Mouse (Mus musculus) gastrocnemius, adult 8-10 months (tissue): ENCODE results near the gene Ephb2. TPM values are rescaled to one million over a fixed set of nuclear protein-coding genes. Genes with fewer than 3 reads are reported as not detected.
A peak's percentile ranks its signal among the peaks of the same experiment; 100 is the strongest.

Experiments used
- DNase-seq, 2 experiments: peaks; one replicate each; pipeline ENCODE4 v3.0.0; 2022; ENCODE audit warnings: low spot score in 2 of 2
- total RNA-seq, 4 experiments: library from RNA; stranded (reverse); gene quantifications; 2 replicates each; pipeline ENCODE4 v1.2.4; 2022

The Ephb2 gene
- total RNA-seq, 4 experiments from 2014 or later, result 0.24 to 0.75 (median 0.56) TPM; not detected in 1

DNA sequence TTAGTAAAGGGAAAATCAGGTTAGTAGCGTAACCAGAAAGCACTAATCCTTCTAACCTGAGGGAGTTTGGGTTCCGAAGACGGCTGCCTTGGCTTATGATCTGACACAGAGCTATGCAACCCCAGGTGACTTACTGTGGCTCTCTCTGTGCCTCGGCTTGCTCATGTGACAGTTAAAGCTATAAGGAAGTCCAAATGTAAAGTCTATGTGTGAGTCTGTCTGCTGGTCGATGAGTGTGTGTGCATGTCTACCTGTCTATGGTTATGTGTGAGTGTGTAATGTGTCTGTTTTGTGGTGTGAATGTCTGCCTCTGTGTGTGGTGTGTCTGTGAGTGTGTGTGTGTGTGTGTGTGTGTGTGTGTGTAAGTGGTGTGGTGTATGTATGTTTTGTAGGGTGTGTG is 33.8 kb downstream of the Ephb2 start:
- no peak for DNase-seq

DNA sequence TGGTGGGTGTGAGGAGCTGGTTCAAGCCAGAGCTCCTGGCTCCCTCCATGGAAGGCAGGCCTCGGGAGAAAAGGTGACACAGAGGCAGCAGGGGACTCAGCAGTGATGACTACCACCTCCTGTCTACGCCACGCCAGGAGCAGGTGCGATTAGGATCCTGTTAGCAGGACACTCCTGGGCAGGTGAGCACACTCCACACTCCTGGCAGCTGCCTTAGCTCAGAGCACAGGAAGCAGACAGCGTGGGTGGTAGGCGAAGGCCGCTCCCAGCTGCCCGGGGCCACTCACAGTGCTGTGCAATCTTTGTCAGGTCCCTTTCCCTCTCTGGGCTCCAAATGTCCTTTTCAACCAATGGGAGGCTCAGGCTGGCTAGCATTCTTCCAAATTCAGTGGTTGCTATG is 34.3 kb downstream of the Ephb2 start:
- no peak for DNase-seq

DNA sequence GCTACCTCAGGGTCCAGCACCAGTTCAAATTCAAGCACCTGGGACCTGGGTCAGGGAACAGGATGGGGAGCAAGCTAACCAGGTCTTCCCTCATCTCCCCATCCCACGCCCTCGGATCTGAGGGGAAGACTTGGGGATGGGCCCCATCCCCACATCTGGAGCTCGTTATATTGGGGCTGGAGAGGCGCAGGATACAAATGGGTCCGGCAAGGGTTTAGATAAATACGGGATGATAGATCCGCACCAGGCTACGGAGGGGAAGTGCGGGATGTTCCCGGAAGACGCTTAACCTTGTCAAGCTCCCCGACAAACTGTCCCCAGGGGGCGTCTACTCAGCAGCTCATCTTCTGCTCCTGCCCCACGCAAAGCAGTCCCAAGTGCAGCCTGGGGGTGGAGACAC is 35.4 kb downstream of the Ephb2 start:
- no peak for DNase-seq

DNA sequence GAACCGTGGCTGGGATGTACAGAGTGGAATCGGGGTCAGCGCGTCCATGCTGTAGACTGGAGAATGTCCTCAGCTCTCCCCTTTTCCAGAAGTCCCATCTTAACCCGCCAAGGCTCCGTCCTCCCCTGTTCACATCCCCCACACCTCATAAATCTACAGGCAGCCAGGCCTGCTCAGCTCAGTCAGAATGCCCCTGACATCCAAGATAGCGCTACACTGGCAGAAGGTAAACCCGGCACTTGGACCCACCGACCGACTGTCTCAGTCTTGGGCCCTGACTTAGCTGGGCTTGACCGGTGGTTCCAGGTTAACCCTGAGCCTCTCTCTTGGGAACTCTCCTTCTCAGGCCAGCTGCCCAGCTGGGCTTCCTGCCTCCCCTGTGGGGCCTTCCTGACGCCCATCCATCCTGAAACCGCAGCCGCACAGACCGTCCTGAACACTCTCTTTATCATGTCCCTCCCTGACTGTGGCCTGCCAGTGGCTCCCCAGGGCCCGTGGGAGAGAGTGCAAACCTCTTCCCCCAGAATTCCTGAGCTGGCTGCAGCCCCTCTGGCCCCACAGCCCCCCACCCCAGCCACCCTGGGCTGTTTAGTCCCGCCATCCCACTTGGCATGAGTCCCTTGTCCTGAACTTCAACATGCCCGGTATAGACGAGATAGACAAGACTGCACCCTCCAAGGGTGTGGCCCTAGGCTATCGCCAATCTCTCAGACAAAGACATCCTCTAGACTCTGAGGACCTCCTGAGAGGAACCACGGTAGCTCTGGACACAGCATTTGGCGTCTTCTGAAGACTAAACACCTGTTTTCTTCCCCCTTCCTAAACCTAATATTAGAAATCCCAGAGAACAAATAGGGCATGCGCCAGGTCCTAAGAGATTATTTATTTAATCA is 37.9 kb downstream of the Ephb2 start:
- DNase-seq, result no peak

DNA sequence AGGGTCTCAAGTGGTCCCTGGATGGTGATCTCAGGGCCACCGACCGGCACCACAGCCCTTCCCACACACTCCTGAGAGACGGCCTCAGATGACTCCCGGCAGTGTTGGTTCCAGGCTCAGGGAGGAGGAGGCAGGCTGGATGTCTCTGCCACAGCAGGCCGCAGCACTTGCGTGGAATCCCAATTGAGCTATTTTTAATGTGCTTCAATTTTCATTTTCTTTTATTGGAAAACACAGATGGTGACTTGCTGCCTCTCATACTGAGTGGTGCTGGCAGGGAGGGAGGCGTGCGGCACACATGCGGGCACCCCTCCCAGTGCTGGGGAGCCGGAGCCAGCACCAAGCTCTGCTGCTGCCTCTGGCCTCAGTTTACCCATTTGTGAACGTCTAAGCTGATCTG is 42.5 kb downstream of the Ephb2 start:
- no peak for DNase-seq

DNA sequence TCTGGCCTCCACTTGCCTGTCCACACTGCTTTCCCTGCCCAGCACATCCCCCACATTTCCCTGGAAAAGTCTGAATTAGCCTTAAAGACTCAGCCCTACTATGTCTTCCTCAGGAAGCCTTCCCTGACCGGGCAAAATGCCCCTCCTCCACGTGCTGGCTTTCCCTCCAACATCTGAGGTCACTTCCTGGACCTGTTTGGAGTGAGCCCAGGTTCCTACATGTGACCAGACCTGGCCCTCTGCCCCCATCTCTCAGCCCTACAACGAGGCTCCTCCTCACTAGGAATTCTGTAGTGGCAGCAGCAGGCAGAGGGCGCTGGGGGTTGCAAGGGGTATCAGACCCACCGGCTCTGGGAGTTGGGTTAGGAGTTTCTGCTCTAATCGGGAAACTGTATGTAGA is 46.0 kb downstream of the Ephb2 start:
- DNase-seq, result no peak

DNA sequence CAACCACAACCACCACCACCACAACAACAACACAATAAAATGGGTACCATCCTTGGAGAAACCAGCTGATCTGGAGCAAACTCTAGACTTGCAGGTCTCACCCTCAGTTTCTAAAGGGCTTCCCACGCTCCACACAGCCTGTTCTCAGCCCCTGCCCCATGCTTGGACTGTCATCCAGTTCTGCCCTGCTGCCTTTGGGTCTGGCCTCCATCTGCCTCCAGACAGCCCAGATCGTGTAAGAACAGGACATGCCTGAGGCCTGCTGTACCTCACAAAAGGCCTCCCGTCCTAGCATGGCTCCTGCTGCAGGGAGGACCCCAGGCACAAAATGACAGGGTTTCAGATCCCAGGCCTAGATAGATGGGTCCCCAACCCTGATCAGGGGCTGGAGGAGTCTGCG is 48.4 kb downstream of the Ephb2 start:
- DNase-seq, result no peak

DNA sequence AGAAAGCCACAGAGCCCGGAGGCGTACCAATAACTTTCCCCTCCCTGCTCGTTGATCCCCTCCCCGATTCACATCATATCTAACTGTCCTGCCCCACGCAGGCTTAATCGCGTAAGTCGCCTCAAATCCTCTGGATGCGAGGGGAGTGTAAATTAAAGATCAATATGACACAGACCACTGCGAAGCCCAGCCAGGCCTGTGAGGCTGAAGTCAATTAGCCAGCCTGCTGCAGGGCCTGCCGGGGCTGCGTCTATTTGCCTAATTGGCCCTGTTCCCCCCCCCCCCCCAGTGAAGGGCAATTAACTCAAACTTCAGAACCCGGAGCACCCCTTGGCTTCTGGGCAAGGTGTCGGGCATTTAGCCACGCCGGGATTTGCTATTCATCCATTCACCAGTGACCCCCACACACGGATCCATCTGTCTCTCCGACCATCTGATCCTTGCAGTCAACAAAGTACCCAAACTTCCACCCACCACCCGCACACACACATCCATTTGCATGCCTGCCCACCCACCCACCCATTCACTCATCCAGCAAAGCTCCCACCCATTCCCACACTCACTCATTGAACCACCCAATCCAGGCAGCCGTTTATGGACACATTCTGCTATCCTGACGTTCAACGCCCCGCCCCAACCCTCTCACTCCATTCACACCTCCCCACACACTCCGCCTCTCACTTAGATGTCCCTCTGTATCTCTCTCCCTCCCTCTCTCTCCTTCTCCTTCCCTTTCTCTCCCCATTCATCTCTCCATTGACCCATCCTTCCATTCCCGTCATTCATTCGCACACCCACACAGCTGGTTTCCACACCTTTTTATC is 49.1 kb downstream of the Ephb2 start:
- no peak for DNase-seq

DNA sequence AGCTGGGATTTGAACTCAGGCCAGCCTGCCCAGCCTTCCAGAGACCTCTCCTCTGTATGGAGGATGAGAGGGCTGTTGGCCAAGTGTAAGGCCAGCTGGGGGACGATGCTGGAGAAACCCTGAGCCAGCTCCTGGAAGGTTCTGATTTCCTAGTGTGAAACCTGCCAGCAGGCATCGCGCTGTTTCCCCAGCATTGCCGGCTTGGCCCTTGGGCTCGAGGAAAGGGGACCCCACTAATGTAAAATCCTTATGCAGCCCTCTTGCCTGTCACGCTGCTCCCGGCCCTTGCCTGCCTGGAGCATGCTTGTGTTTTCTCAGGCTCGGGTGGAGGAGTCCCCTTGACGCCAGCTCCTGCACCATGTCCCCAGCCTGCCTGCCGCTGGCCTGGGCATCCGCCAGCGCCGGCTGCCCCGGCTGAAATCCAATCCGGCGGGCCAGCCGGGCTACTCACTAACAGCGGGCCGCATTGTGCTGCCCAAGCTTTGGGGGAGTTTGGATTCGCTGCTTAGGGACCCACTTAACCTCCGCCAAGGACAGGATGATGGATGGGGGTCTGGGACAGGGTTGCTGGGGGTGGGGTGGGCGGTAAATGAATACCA is 52.1 kb downstream of the Ephb2 start:
- DNase-seq, result peak; percentile 44 to 65

DNA sequence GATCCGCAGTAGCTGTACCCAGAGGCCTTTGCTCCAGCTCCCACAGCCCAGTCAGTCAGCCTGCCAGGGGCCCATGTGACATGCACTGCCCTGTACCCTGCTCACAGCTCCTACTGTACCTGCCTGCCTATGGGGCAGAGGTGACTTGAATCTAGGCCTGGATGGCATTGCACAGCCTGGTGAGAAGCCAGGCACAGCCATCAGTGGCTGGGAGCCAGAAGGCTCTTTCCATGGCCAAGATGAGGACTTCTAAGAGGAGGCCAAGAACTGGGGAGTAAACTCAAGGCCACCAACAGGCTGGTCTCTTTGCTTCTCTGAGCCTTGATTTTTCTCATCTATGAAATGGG is 53.2 kb downstream of the Ephb2 start:
- no peak for DNase-seq

DNA sequence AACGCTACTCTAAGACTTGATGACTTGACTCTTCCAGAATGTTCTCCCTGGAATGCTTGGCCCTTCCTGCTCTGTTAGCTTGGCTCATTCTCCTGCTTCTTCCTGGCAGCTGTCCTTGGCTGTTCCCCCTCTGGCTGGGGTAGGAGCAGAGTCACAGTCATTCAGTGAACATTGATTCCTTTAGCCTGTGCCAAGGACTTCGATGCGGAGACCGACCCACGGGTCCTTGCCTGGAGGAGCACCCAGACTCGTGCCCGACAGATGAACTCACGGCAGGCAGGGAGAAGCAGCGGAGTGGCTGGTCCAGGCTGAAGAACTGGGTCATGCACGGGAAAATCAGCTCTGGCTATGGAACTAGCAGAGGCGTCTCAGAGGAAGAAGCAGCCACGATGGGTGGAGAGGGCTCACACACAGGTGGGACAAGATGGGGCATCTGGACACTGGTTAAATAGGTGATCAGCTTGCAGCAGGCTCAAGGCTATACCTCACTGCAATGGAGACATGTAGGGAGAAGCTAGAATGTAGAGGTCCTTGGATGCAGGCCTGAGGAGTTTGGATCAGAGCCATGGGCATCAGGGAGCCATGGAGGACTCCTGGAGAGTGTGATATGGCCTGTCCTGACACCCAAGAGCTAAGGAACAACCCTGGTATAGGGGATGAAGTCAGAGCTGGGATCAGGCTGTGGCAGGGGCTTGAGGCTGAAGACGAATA is 53.8 kb downstream of the Ephb2 start:
- DNase-seq, result peak; percentile 59 to 66

DNA sequence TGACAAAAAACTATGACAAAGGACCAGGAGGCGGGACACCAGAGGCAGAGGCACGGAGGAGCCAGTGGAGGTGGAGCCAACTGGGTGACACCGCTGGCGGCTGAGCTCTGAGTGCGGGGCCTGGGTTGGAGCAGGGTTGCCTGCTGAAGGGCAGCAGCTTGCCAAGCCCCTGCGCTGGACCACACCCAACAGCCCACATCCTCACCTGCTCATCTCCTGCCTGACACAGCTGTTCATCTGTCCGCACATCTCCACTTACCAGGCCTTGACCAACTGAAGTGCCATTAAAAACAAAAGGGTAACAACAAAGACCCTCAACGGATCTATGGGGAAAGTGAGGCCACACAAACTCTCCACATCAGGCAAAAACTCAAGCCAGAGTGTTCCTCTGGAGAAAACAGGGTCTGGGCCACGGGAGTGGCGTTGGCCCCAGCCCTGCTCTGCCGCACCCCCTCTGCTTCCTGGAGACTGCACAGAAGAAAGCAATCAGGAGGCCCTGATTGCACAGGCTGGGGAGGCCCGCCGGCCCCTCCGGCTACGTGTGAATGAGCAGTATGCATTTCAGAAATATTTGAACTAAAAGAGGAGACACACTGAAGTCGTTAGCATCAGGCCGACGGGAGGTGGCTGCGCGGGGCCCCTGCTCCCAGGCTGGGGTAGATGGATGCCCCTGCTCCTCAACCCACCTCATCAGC is 55.4 kb downstream of the Ephb2 start:
- no peak for DNase-seq

DNA sequence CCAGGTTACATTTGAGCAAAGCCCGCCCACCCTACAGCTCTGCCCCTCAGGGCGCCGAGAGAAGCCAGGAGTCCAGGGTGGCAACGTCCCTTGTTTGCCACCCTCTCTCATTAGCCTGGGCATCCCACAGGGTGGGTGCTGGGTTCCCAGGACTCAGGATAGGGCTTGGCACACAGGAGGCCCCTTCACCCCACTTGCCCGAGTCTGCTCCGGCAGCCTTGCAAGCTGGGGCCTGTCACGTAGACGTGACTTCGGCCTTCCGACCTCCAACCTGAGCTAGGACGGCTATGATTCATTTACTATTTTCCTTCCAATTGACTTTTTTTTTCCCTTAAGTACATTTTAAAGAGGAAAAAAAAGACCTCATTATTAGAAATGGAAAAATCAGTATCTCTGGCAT is 56.6 kb downstream of the Ephb2 start:
- DNase-seq, result no peak

DNA sequence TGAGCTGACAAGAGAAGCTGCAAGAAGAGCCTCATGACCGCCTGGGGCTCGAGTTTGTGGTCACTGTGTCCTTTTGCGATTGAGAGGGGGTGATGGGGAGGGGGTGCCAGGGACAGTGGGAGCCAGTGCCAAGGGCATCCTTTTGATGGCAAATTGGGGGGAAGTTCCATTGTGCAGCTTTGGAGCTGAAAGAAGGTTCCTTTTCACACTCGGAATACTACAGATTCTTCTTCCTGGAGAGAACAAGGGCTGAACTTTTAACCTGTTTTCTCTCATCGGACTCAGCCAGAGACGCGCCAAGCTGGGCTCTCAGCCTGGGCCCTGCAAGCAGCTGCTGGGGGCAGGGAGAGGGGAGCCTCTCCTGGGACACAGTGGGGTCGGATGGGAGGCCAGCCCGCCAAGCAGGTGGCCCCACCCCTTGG is 59.3 kb downstream of the Ephb2 start:
- peak in 1 of 2 experiments; percentile 36 for DNase-seq

DNA sequence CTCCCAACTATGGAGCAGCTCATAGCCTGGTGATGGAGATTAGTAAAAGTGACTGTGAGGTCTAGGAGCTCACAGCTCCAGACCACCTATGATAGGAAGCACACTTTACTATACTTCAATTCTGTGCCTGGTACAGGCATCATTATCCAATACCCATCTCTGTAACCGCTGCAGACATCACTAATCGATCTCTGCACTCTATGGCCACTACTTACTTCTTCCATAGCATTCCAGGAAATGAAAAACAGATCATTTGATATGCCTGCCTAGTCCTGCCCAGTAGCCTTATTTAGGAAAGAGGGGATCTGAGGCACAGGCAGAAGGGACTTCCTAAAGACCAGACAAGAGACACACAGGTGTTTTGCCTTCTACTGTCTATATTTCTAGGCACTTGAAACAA is 59.9 kb downstream of the Ephb2 start:
- DNase-seq, result no peak

DNA sequence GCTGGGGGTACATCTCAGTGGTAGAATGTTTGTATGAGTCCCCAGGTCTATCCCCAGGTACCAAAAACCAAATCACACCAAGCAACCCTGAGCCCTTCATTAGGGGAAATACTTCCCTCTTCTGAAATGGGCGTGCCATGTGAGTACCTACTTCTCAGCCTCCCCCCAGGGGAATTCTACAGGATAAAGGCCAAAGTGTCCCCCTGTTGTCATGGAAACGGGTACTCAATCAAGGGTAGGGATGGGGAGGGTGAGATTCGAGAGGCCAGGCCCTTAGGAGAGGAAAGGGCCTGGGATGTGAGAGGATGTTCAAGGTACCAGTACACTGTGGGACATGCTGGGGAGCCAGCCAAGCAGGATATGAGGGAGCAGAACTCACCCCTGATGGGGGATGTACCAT is 61.6 kb downstream of the Ephb2 start:
- DNase-seq, result no peak

DNA sequence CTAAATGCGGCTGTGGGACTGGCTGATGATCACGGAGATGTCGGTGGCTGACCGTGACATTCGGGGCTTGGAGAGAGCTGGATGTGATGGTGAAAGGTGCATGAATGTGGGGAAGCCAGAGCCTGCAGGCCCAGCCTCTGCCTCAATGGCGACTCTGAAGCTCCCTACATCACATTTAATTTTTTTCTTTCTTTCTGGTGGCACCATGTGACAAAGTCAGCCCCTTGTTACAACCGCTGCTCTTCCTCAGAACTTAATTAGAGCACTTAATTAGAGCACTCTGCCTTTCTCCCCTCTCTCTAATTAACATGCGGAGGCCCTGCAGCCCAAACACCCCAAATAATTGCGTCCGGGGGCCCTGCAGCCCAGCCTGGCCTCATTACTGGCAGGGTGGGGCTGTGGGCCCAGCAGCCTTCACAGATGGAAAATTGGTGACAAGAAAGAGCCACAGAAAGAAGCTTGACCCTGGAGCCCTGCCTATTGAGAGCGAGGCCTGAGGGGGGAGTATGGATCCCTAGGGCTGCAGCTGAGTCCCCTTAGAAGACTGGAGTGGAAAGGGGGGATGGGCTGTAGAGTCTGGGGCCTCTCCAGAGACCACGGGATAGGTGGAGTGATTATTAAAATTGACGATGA is 62.7 kb downstream of the Ephb2 start:
- no peak for DNase-seq

DNA sequence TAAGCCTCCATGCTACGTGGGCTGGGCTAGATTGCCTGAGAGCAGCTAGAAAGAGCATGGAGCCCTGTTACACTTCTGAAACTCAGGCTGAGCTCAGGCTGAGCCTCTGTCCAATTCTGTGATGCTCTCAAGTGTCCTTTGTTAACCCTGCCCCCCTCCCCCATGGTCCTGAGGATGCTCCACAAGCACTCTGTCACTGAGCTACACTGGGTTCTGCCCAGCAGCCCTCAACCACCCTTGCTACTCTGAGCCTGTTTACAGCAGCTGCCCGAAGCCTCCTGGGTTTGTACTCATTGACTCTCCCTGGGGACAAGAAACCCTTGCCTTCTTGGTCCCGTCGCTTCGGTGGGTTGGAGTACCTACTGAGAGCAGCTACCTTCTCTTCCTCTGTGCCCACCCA is 63.5 kb downstream of the Ephb2 start:
- no peak for DNase-seq

DNA sequence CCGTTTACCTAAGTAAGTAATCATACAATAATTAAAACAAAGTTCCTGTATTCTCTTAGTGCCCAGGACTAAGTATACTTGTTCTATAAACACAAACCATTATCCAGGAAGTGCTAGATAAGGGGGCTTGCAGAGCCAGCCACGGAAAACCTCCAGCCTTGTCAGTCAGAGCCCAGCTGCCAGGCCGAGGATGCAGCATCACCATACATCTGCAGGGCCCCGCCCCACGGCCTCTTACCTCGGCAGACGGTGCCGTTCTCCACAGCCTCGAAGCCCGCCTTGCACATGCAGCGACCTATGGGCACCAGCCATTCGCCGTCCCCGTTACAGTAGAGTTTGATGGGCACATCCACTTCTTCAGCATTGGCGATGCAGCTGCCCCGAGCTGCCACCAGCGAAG is 65.1 kb downstream of the Ephb2 start:
- no peak for DNase-seq

DNA sequence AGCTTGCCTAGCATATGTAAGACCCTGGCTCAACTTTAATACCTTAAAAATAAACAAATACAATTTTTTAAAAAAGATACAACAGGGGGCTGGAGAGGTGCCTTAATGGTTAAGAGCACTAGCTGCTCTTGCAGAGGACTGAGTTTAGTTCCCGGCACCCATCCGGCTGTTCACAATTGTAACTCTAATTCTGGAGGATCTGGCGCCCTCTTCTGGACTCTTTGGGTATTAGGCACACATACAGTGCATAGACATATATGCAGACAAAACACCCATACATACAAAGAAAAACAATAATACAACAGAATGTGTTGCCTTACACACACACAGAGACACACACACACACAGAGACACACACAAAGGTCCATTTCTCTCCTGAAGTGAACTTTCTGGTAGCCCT is 67.3 kb downstream of the Ephb2 start:
- DNase-seq, result no peak

DNA sequence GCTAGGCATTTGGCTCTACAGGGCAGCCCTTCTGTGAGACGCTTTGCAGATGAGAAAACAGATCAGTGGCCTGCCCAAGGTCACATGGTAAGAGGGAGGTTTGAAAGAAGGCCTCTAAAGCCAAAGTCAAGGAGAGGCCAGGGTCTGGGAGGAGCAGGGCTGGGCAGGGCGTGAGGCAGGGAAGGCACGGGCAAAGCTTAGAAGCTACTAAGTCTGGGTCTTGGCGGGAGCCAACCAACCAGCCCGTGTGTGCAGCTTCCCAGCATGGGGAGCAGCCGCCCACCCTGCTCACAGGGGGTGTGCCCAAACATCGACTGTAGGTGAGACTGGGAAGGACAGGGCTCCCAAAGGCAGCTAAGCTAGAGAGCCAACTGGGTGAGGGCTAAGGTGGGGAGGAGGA is 70.7 kb downstream of the Ephb2 start:
- no peak for DNase-seq
